Mouse (Mus musculus) cerebellum, postnatal 4 days (tissue): ENCODE measurements around the gene Pdcd2l.

Source experiments
- DNase-seq, 2 experiments: peaks; one replicate each; pipeline ENCODE4 v3.0.0; 2022; ENCODE audit warnings: low spot score in 2 of 2, mixed read lengths in 1 of 2

Pdcd2l gene

GRCm38 (mm10) chr7:34196132-34197128, at the start of gene Pdcd2l:
TSS of gene Pdcd2l (minus strand) at chr7:34196661.
- peak; percentile 94 to 96 for DNase-seq

GRCm38 (mm10) chr7:34242176-34242575, 45.7 kb upstream of the Pdcd2l start:
- DNase-seq, result peak; percentile 44 to 81

GRCm38 (mm10) chr7:34238086-34238485, 41.6 kb upstream of the Pdcd2l start:
- DNase-seq, result no peak

GRCm38 (mm10) chr7:34235602-34236001, 39.1 kb upstream of the Pdcd2l start:
- no peak for DNase-seq

GRCm38 (mm10) chr7:34234610-34235561, 38.4 kb upstream of the Pdcd2l start:
- DNase-seq, result no peak

- peak; percentile 98 to 99 for DNase-seq
These were observed 37.6 kb upstream of the Pdcd2l start for GRCm38 (mm10) chr7:34233909-34234609.

GRCm38 (mm10) chr7:34232785-34233725, 36.6 kb upstream of the Pdcd2l start:
- DNase-seq, result no peak

GRCm38 (mm10) chr7:34230116-34230515, 33.7 kb upstream of the Pdcd2l start, which contains the start of gene Gpi1:
TSS of gene Gpi1 (minus strand) at chr7:34230336.
- DNase-seq, result peak; percentile 56 to 73

- DNase-seq, result peak; percentile 34 to 47
These were observed 33.2 kb upstream of the Pdcd2l start for GRCm38 (mm10) chr7:34229691-34230111.

- no peak for DNase-seq
These were observed 32.7 kb upstream of the Pdcd2l start for GRCm38 (mm10) chr7:34229153-34229552.

- no peak for DNase-seq
These were observed 32.2 kb upstream of the Pdcd2l start for GRCm38 (mm10) chr7:34228641-34229040.

GRCm38 (mm10) chr7:34226846-34227245, 30.4 kb upstream of the Pdcd2l start:
- no peak for DNase-seq

GRCm38 (mm10) chr7:34226086-34226485, 29.6 kb upstream of the Pdcd2l start:
- no peak for DNase-seq

GRCm38 (mm10) chr7:34224308-34224707, 27.8 kb upstream of the Pdcd2l start:
- DNase-seq, result no peak

GRCm38 (mm10) chr7:34222340-34222739, 25.9 kb upstream of the Pdcd2l start:
- no peak for DNase-seq

GRCm38 (mm10) chr7:34221594-34222250, 25.3 kb upstream of the Pdcd2l start:
- no peak for DNase-seq

GRCm38 (mm10) chr7:34218496-34218895, 22.0 kb upstream of the Pdcd2l start:
- no peak for DNase-seq

GRCm38 (mm10) chr7:34216474-34216873, 20.0 kb upstream of the Pdcd2l start:
- DNase-seq, result no peak

- DNase-seq, result no peak
These were observed 19.0 kb upstream of the Pdcd2l start for GRCm38 (mm10) chr7:34215481-34215880.

- no peak for DNase-seq
These were observed 18.2 kb upstream of the Pdcd2l start for GRCm38 (mm10) chr7:34214644-34215043.
